Mouse (Mus musculus) lung, postnatal 10 days (tissue): ENCODE measurements at regions not wholly inside any gene's neighbourhood (a gene's known extent, or its start where the extent isn't known, plus 50 kb on each side); places are given as distances from the start of the nearest gene placed in this dataset.

Source experiments
- DNase-seq: peaks from one replicate; pipeline ENCODE4 v3.0.0; 2021

- DNase-seq, result no peak
These were observed 476.0 kb downstream of the Prss52 start for GRCm38 (mm10) chr14:64580086-64580485.

GRCm38 (mm10) chr14:64580862-64581261 lies 476.8 kb downstream of the Prss52 start:
- no peak for DNase-seq

- DNase-seq, result no peak
These were observed 477.6 kb downstream of the Prss52 start for GRCm38 (mm10) chr14:64581705-64582104.

- no peak for DNase-seq
These were observed 478.7 kb downstream of the Prss52 start for GRCm38 (mm10) chr14:64582822-64583221.

GRCm38 (mm10) chr14:64584221-64584620 lies 480.1 kb downstream of the Prss52 start:
- DNase-seq, result no peak

- no peak for DNase-seq
These were observed 481.0 kb downstream of the Prss52 start for GRCm38 (mm10) chr14:64585081-64585470.

GRCm38 (mm10) chr14:64585471-64586192 lies 481.5 kb downstream of the Prss52 start:
- DNase-seq, result no peak

GRCm38 (mm10) chr14:64586386-64586859 lies 482.3 kb downstream of the Prss52 start:
- DNase-seq, result no peak

GRCm38 (mm10) chr14:64586860-64587698 lies 483.0 kb downstream of the Prss52 start:
- no peak for DNase-seq

GRCm38 (mm10) chr14:64587699-64588434 lies 483.8 kb downstream of the Prss52 start:
- no peak for DNase-seq

GRCm38 (mm10) chr14:64588561-64588960 lies 484.5 kb downstream of the Prss52 start:
- DNase-seq, result no peak

- DNase-seq, result no peak
These were observed 485.0 kb downstream of the Prss52 start for GRCm38 (mm10) chr14:64589126-64589525.

GRCm38 (mm10) chr14:64589571-64590547 lies 485.8 kb downstream of the Prss52 start:
- DNase-seq, result no peak

- no peak for DNase-seq
These were observed 486.5 kb downstream of the Prss52 start for GRCm38 (mm10) chr14:64590611-64591010.

GRCm38 (mm10) chr14:64591091-64591976 lies 487.2 kb downstream of the Prss52 start:
- DNase-seq, result no peak

- DNase-seq, result no peak
These were observed 488.1 kb downstream of the Prss52 start for GRCm38 (mm10) chr14:64592176-64592575.

GRCm38 (mm10) chr14:64592706-64593320 lies 488.7 kb downstream of the Prss52 start:
- DNase-seq, result no peak

- DNase-seq, result no peak
These were observed 489.5 kb downstream of the Prss52 start for GRCm38 (mm10) chr14:64593564-64593963.

GRCm38 (mm10) chr14:64594021-64594561 lies 490.0 kb downstream of the Prss52 start:
- no peak for DNase-seq
